Mouse (Mus musculus) intestine, embryonic 15.5 days (tissue): ENCODE results near the gene Diaph2. TPM values are rescaled to one million over a fixed set of nuclear protein-coding genes. Genes with fewer than 3 reads are reported as not detected.
"Not testable (repeated sequence)": the region's sequence is repeated elsewhere in the genome, so short reads cannot be mapped to it uniquely, and the experiment has no call there.

Source experiments
- ATAC-seq: fragments of 200-750 bp; cut with Nextera tagmentation; 2 replicates; pipeline ENCODE4 v1.8.0; 2017; ENCODE audit warnings: moderate TSS enrichment, moderate library complexity
- H3K27ac ChIP-seq: fragments of 300-500 bp; sonication (generic); 2 replicates; pipeline ENCODE4 v1.5.1; 2015; ENCODE audit warnings: mild to moderate bottlenecking, inconsistent platforms
- H3K27me3 ChIP-seq: fragments of 300-500 bp; sonication (generic); replicated peaks from 2 replicates; pipeline ENCODE4 v1.6.1; 2015; ENCODE audit warnings: inconsistent platforms
- H3K36me3 ChIP-seq: fragments of 300-500 bp; sonication (generic); 2 replicates; pipeline ENCODE4 v1.6.1; 2015; ENCODE audit warnings: inconsistent platforms
- H3K4me1 ChIP-seq: fragments of 300-500 bp; sonication (generic); replicated peaks from 2 replicates; pipeline ENCODE4 v1.6.1; 2015; ENCODE audit warnings: inconsistent platforms
- H3K4me2 ChIP-seq: fragments of 300-500 bp; sonication (generic); replicated peaks from 2 replicates; pipeline ENCODE4 v1.6.1; 2015; ENCODE audit warnings: mild to moderate bottlenecking, inconsistent platforms
- H3K4me3 ChIP-seq: fragments of 300-500 bp; sonication (generic); replicated peaks from 2 replicates; pipeline ENCODE4 v1.5.1; 2015; ENCODE audit warnings: inconsistent platforms
- H3K9ac ChIP-seq: fragments of 300-500 bp; sonication (generic); 2 replicates; pipeline ENCODE4 v1.6.1; 2015; ENCODE audit warnings: inconsistent platforms
- H3K9me3 ChIP-seq: fragments of 300-500 bp; sonication (generic); 2 replicates; pipeline ENCODE4 v1.6.1; 2016; ENCODE audit warnings: inconsistent platforms
- WGBS: fragments of 180-500 bp; shearing (Covaris S2); methylation state at CpG from one replicate; pipeline ENCODE4 v1.1.7; 2015; 5-methylcytosine and 5-hydroxymethylcytosine counted together
- polyA plus RNA-seq: library from polyadenylated mRNA; unstranded; fragments of >200 nt; fragmentation: Nextera tagmentation; extraction: Ambion mirVana; gene quantifications from 2 replicates; pipeline ENCODE4 v1.2.1, GENCODE M21; 2015

Gene Diaph2
- polyA plus RNA-seq, 1 experiment from 2014 or later = 4.4 TPM

DNA sequence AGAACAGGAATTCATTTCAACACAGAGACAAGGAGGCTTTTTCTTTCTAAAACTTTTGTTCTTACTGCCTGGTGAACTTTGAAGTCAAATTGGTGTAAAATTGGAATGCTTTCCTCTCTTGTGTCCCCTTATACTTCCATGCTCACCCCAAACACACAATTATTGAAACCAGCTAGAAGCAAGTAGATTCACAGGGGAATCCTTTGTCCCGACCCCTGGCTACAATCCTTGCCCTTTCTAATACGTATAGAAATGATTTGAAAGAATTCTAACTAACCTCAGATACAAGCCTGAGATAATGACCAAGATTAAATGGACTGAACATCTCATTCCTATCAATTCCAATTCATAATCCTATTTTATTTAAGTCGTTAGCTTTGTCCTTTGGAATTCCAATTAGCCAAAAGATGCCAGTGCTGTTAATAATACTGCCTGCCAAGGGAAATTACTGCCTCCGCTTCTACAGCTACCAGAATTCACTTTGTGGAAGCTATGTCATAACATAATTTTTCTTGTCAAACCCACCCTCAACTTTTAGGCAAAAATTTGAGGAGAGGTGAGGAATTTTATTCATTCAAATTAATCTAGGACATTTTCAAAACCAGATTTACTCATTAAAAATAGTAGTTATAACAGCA, 644.1 kb downstream of the Diaph2 start:
- Histone ChIP-seq H3K36me3 (no peaks in the 10 kb centered on the region), H3K27me3 (no peaks in the 10 kb centered on the region), H3K4me1 (no peaks in the 10 kb centered on the region), H3K4me3 (no peak overlapping the region), H3K27ac (no peak overlapping the region), H3K9me3 (no peaks in the 10 kb centered on the region), H3K9ac (no peak overlapping the region), H3K4me2 (no peak overlapping the region)
- 78% methylated on average over 4 of the region's 4 CpGs for WGBS
- ATAC-seq = no peak

DNA sequence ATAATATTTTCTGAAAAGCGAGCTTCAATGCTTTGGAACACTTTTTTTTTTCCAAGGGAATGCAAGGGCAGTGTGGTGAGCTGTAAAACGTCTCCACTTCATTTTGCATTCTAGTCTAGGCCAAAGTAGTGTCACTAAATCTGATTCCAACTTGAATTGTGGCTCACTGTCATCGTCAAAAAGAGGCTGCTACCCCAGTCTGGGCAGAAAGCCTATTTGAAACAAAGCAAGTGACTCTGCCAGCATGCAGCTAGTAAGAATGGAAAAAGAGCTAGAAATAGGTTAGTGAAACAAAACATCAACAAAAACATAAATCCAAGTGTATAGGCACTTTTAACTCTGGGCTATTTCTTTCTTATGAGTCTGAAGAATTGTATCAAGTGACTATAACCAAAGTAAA, 653.7 kb downstream of the Diaph2 start:
- Histone ChIP-seq H3K36me3 (no peaks in the 10 kb centered on the region), H3K4me2 (no peak overlapping the region), H3K9me3 (no peaks in the 10 kb centered on the region), H3K4me3 (no peak overlapping the region), H3K27me3 (no peaks in the 10 kb centered on the region), H3K27ac (no peak overlapping the region), H3K9ac (no peak overlapping the region), H3K4me1 (no peaks in the 10 kb centered on the region)
- 42% methylated on average over 3 of the region's 3 CpGs for WGBS
- ATAC-seq = no peak

DNA sequence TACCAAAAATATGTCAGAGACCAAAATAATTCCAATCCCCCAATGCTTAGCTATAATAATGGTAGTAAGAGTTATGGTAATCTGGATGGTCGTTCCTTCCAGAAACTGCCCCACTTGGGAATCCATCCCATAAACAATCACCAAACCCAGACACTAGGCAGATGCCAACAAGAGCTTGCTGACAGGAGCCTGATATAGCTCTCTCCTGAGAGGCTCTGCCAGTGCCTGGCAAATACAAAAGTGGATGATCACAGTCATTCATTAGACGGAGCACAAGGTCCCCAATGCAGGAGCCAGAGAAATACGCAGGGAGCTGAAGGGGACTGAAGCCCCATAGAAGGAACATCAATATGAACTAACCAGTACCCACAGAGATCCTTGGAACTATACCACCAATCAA, 657.9 kb downstream of the Diaph2 start:
- not testable (repeated sequence) for H3K27me3 ChIP-seq, H3K4me2 ChIP-seq, H3K27ac ChIP-seq, H3K9me3 ChIP-seq, ATAC-seq, H3K36me3 ChIP-seq, H3K4me1 ChIP-seq, H3K9ac ChIP-seq, H3K4me3 ChIP-seq
- WGBS = 83% methylated on average over 3 of the region's 3 CpGs

DNA sequence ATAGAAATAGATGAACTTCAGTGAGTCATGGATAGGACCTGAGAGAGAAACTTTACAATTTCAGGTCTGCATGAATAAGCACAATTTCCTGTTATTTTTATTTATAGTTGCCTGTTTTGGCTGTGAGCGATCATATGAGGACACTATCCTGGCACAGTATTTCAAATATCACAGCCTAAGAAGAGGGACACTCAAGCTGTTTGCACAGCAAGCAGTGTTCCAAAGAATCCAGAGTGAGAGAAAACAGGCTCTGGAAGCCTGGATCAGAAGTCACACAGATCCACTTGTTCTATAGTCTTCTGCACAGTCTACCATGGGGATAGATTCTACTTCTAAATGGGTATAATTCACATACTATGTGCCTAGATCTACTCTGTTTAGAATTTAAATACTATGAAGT, 659.4 kb downstream of the Diaph2 start:
- no peaks in the 10 kb centered on the region for H3K9me3 ChIP-seq
- no peaks in the 10 kb centered on the region for H3K36me3 ChIP-seq
- ATAC-seq = no peak
- WGBS = 93% methylated on average over 1 of the region's 1 CpGs
- no peaks in the 10 kb centered on the region for H3K4me1 ChIP-seq
- no peak overlapping the region for H3K27ac ChIP-seq
- no peak overlapping the region for H3K4me3 ChIP-seq
- H3K9ac ChIP-seq = no peak overlapping the region
- no peak overlapping the region for H3K4me2 ChIP-seq
- H3K27me3 ChIP-seq = no peaks in the 10 kb centered on the region

DNA sequence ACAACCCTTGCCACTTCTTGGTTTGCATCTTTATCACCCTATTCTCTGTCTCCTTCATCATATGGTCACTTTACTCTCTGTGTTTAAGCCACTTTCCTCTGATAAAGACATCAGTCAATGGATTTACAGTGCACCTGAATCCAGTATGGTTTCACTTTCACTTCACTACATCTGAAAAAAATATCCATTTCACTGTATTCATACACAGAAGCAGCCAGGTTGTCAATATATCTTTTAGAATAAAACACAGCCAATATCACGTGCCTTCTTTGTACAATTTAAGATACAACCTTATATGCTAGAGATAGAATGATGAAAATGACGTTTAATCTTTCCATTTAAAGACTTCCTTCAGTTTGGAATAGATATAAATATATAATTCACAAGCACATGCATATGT, 673.6 kb downstream of the Diaph2 start:
- 70% methylated on average over 2 of the region's 2 CpGs for WGBS
- Histone ChIP-seq H3K4me3 (no peak overlapping the region), H3K36me3 (no peaks in the 10 kb centered on the region), H3K27me3 (no peaks in the 10 kb centered on the region), H3K27ac (no peak overlapping the region), H3K9ac (no peak overlapping the region), H3K9me3 (no peaks in the 10 kb centered on the region), H3K4me2 (no peak overlapping the region), H3K4me1 (no peaks in the 10 kb centered on the region)
- ATAC-seq = no peak

DNA sequence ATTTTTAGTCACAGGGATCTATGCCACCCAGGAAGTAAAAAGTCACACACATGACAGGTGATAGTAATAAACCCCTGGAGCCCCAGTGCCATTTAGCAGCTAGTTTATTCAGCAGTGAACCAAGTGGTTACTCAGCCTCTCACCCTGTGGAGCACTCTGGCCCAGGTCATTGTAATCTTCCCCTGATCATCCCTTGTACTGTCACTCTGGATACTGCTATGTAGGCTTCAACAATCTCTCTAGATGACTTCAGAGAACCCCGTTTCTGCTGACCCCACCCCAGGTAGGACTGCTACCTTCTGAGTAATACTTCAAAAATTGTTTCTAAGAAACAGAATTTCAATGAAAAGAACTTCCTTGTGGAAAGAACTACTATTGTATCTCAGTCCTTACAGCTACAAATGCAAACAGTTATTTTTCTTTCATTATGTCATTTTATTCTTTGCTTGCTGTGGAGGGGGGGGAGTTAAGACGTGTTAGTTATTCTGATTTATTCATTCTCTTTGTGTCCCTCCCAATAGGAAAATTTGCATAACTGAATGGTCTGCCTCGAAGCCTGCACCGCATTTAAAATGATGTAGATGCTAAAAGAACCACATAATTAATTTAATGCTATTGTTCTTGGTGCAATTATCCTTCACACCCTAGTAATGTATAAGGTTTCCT, 702.4 kb downstream of the Diaph2 start:
- Histone ChIP-seq H3K36me3 (no peaks in the 10 kb centered on the region), H3K9ac (no peak overlapping the region), H3K4me1 (no peaks in the 10 kb centered on the region), H3K4me3 (no peak overlapping the region), H3K9me3 (no peaks in the 10 kb centered on the region), H3K27me3 (no peaks in the 10 kb centered on the region), H3K4me2 (no peak overlapping the region), H3K27ac (no peak overlapping the region)
- 72% methylated on average over 4 of the region's 4 CpGs for WGBS
- no peak for ATAC-seq

DNA sequence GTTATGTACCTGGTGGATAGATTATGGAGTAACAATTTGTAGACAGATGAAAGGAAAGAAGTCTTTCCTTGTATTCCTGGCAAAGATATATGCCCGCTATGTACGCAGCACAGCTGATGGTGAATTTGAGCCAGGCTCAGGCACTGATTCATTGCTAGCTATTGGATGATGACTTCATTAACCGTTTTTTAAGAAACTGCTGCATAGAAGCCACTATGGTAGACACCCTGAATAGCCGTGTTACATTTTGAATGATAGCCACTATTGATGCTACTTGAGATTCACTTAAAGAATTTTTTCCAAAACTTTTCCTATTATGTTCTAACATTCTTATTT, 702.9 kb downstream of the Diaph2 start:
- ATAC-seq = no peak
- Histone ChIP-seq H3K27me3 (no peaks in the 10 kb centered on the region), H3K4me1 (no peaks in the 10 kb centered on the region), H3K36me3 (no peaks in the 10 kb centered on the region), H3K4me2 (no peak overlapping the region), H3K4me3 (no peak overlapping the region), H3K9ac (no peak overlapping the region), H3K27ac (no peak overlapping the region), H3K9me3 (no peaks in the 10 kb centered on the region)
- WGBS = 89% methylated on average over 4 of the region's 4 CpGs

DNA sequence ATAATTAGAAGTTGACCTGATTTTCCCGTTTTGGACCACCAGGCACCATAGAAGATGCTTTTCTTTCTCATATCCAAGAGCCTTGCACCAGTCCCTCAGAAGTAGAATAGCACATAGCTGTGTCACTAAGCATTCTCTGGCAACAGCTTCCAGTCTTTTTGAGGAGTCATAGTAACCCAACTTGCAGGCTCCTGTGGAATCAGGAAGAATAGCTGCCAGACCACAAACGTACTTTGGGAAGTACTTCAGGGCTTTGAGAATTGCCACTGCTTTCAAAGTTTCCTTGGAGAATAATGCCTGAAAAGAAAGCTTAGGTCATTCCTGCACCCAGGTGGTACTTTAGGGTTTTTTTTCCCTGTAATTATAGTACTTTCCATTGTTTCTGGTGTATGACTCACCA, 723.6 kb downstream of the Diaph2 start:
- Histone ChIP-seq H3K4me1 (no peaks in the 10 kb centered on the region), H3K27me3 (no peaks in the 10 kb centered on the region), H3K27ac (no peak overlapping the region), H3K4me2 (no peak overlapping the region), H3K36me3 (no peaks in the 10 kb centered on the region), H3K4me3 (no peak overlapping the region), H3K9ac (no peak overlapping the region), H3K9me3 (no peaks in the 10 kb centered on the region)
- 59% methylated on average over 2 of the region's 2 CpGs for WGBS
- ATAC-seq = no peak

DNA sequence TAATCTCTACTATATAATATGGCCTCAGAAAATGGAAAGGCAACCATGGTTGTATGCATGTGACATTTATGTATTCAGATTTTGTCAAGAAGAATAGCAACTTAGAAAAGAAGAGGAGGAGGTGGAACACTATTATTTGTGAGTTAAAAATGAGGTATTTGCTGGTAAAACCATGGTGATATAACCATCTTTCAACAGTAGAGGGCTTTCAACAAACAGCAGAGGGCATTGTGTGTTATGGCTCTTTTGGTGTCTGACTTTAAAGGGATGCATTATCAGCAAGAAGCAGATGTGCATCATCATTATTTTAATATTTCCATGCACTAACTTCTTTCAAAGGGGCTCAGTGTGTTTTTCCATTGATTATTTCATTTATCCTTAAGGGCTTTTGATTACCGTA, 731.3 kb downstream of the Diaph2 start:
- no peaks in the 10 kb centered on the region for H3K9me3 ChIP-seq
- H3K4me3 ChIP-seq = no peak overlapping the region
- H3K27ac ChIP-seq = no peak overlapping the region
- no peaks in the 10 kb centered on the region for H3K4me1 ChIP-seq
- H3K36me3 ChIP-seq = no peaks in the 10 kb centered on the region
- H3K27me3 ChIP-seq = no peaks in the 10 kb centered on the region
- WGBS = 96% methylated on average over 1 of the region's 1 CpGs
- H3K9ac ChIP-seq = no peak overlapping the region
- no peak for ATAC-seq
- no peak overlapping the region for H3K4me2 ChIP-seq

DNA sequence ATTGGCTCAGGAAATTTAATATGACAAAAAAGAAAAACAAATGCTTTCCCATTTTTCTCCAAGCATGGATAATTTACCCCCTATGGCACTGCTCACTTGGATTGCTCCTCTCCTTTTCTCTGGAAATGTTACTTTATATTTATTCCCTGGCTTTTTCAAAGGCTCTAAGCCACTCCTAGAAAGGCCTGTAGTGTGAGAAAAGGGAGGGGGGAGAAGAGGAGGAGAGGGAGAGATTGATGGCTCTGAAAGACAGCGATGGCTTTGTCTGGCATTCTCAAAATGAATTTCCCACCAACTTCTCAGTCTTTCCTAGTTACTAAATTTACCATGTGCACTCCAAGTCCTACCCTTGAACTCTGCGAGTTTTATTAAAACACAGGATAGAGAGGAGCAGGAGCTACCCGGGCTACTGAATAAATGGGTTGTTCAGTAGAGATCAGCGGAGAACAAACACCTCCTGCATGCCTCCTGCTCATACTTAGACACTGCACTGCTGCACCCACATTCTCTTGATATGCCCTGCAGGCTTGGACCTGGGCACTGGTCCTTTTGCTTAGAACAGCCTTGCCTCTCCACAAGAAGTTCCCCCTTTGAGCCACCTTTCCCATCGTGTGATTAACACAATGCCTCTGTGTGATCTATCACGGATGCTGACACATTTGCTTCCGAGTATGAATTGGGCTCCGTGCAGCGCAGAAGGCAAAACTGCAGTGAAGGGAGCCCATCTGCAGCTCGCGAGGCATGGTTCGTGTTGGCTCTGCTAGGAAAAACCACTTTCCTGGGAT, 753.3 kb downstream of the Diaph2 start:
- WGBS = 66% methylated on average over 12 of the region's 12 CpGs
- Histone ChIP-seq H3K27ac (no peak overlapping the region), H3K4me3 (no peak overlapping the region), H3K4me2 (peak overlapping the region; percentile 19; the same call in 1 of the 2 replicates), H3K36me3 (no peaks in the 10 kb centered on the region), H3K4me1 (no peaks in the 10 kb centered on the region), H3K9ac (no peak overlapping the region), H3K27me3 (no peaks in the 10 kb centered on the region), H3K9me3 (no peaks in the 10 kb centered on the region)
- no peak for ATAC-seq

DNA sequence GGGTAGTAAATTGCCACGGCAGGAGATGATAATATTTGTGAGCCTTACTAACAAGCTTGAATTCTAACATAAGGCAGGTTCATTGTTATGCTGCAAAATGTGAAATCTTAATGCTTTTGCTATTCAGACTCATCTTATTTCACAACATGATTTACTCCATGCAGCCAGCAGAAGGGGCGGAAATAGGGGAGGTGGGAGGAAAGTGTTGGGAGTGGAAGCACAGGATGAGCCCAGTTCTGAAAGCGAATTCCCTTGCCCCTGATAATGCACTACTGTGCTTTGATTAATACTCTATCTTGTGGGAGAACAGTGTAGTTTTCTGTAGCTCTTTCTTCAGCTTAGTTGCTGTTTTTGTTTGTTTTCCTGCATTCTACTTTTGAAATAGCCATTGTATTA, 753.9 kb downstream of the Diaph2 start:
- ATAC-seq = no peak
- no peaks in the 10 kb centered on the region for H3K4me1 ChIP-seq
- no peaks in the 10 kb centered on the region for H3K27me3 ChIP-seq
- H3K9me3 ChIP-seq = no peaks in the 10 kb centered on the region
- H3K4me3 ChIP-seq = no peak overlapping the region
- WGBS = 64% methylated on average over 3 of the region's 3 CpGs
- no peak overlapping the region for H3K9ac ChIP-seq
- no peaks in the 10 kb centered on the region for H3K36me3 ChIP-seq
- H3K27ac ChIP-seq = no peak overlapping the region
- no peak overlapping the region for H3K4me2 ChIP-seq

DNA sequence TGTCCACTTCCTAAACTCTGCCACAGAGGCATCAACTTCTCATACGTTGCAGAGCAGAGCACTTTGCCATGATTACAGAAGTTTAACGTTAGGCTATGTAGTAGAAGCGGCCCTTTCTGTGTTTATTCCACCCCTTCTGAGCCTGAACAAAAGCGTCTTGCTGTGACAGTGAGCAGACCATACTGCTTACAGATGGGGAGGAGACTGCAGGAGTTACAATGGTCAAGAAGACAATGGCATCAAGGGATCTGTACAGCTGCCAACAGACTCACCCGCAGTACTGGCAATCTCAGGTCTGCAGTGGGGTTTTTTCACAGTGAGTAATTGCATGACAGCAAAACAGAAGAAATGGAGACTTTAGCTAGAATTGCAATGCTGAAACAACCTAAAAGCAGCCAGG, 756.1 kb downstream of the Diaph2 start:
- no peaks in the 10 kb centered on the region for H3K4me1 ChIP-seq
- H3K27ac ChIP-seq = no peak overlapping the region
- H3K9me3 ChIP-seq = no peaks in the 10 kb centered on the region
- ATAC-seq = no peak
- no peak overlapping the region for H3K4me3 ChIP-seq
- H3K4me2 ChIP-seq = no peak overlapping the region
- no peaks in the 10 kb centered on the region for H3K36me3 ChIP-seq
- no peaks in the 10 kb centered on the region for H3K27me3 ChIP-seq
- no peak overlapping the region for H3K9ac ChIP-seq
- 34% methylated on average over 5 of the region's 5 CpGs for WGBS
